Comparison of ENCODE assay signal across 19 mouse cellular contexts in the genomic region with DNA sequence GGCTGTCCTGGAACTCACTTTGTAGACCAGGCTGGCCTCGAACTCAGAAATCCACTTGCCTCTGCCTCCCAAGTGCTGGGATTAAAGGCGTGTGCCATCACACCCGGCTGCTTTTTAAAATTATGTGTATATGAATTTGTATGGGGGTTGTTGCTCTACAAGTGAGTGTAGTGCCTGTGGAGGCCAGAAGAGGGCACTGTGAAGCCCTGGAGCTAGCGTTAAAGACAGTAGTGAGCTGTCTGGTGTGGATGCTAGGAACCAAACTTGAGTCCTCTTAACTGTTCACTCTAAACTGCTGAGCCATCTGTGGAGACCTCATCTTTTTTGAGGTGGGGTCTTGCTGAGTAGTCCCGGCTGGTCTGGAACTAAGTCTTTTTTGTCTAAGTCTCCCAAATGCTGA. TPM values are rescaled to one million over a fixed set of nuclear protein-coding genes. Genes with fewer than 3 reads are reported as not detected.
DNase-seq lines count a peak whose midpoint lies in the region; ATAC-seq and TF ChIP-seq lines count a peak whose summit lies in the region.
"Had no signal": no experiment of that assay in that cellular context is flagged by ENCODE, and none has a peak within 500 bp of the region (broad histone marks: within the 10 kb centered on the region; RNA-seq: fewer than 3 reads in every experiment).

No protein-coding gene starts in this region.

- TF ChIP-seq EP300 in MEL (IDR thresholded peaks at IDR 0.05; ENCODE audit: low read depth in 1 of 2, low read length in 2 of 2): no peak

- no peak overlapping the region for H3K27ac ChIP-seq in kidney, adult 2 months (ENCODE audit: insufficient read depth, low read depth, low read length)
- no peak overlapping the region for H3K27ac ChIP-seq in MEL (ENCODE audit: control insufficient read depth, low read depth, low read length)
- H3K27ac ChIP-seq: embryonic facial prominence, embryonic 12.5 days; hindbrain, embryonic 15.5 days; midbrain, embryonic 15.5 days; neural tube, embryonic 13.5 days had no signal

- H3K4me3 ChIP-seq in kidney, adult 2 months (ENCODE audit: insufficient read depth, low read depth, low read length): no peak overlapping the region
- no peak overlapping the region for H3K4me3 ChIP-seq in MEL (ENCODE audit: control insufficient read depth in 1 of 2, insufficient read depth in 1 of 2, low read depth in 2 of 2, low read length in 2 of 2)
- H3K4me3 ChIP-seq: embryonic facial prominence, embryonic 12.5 days; hindbrain, embryonic 15.5 days; midbrain, embryonic 15.5 days; neural tube, embryonic 13.5 days had no signal

- no peaks in the 10 kb centered on the region for H3K27me3 ChIP-seq in kidney, adult 2 months (replicated peaks; ENCODE audit: control insufficient read depth, insufficient read depth, low read length)
- H3K27me3 ChIP-seq in MEL (ENCODE audit: control insufficient read depth in 1 of 2, insufficient read depth in 2 of 2, low read length in 2 of 2): no peaks in the 10 kb centered on the region
- H3K27me3 ChIP-seq: hindbrain, embryonic 15.5 days; midbrain, embryonic 15.5 days; neural tube, embryonic 13.5 days had no signal

- no peak overlapping the region for H3K9ac ChIP-seq in MEL (ENCODE audit: control insufficient read depth, low read depth, low read length, poor library complexity, severe bottlenecking)
- H3K9ac ChIP-seq: embryonic facial prominence, embryonic 12.5 days; hindbrain, embryonic 15.5 days; midbrain, embryonic 15.5 days; neural tube, embryonic 13.5 days had no signal

- 63% methylated on average over 5 of the region's 5 CpGs for WGBS in kidney, adult 2 months

- 0 out of 2 replicates have a peak, but pooled peaks have one; percentile 29 for TF ChIP-seq CTCF in kidney, adult 2 months (conservative IDR thresholded peaks at IDR 0.05; ENCODE audit: insufficient read depth, insufficient read length, low read depth, low read length)
- peak; percentile 52 to 63 (median 57) for TF ChIP-seq CTCF in MEL (IDR thresholded peaks at IDR 0.05 in 2 of 3, conservative IDR thresholded peaks at IDR 0.05 in 1 of 3; ENCODE audit: control insufficient read depth in 1 of 3, insufficient read depth in 1 of 3, low read depth in 2 of 3, low read length in 3 of 3, poor library complexity in 1 of 3, severe bottlenecking in 1 of 3)

- no peaks in the 10 kb centered on the region for H3K9me3 ChIP-seq in MEL (replicated peaks; ENCODE audit: insufficient read depth, low read length)
- H3K9me3 ChIP-seq: embryonic facial prominence, embryonic 12.5 days; hindbrain, embryonic 15.5 days; midbrain, embryonic 15.5 days; neural tube, embryonic 13.5 days had no signal

- H3K36me3 ChIP-seq in kidney, adult 2 months (ENCODE audit: control insufficient read depth, insufficient read depth, low read length): no peaks in the 10 kb centered on the region
- no peaks in the 10 kb centered on the region; a peak in 1 of 4 replicates for H3K36me3 ChIP-seq in MEL (ENCODE audit: control insufficient read depth in 1 of 2, insufficient read depth in 2 of 2, low read length in 2 of 2)
- H3K36me3 ChIP-seq: embryonic facial prominence, embryonic 12.5 days had no signal

- TF ChIP-seq POLR2A in kidney, adult 2 months (IDR thresholded peaks at IDR 0.05; ENCODE audit: low read depth, low read length): no peak
- no peak for TF ChIP-seq POLR2A in MEL (IDR thresholded peaks at IDR 0.05; ENCODE audit: control insufficient read depth in 1 of 2, insufficient read depth in 1 of 2, low read depth in 1 of 2, low read length in 2 of 2, poor library complexity in 1 of 2)

- 0 out of 2 replicates have a peak, but pooled peaks have one; percentile 48 for ATAC-seq in megakaryocyte progenitor cell, adult 5-6 weeks (replicated peaks; ENCODE audit: poor library complexity)
- ATAC-seq in frontal cortex, adult (ENCODE audit: low TSS enrichment): no peak
- ATAC-seq: forebrain, embryonic 16.5 days; midbrain, embryonic 15.5 days had no signal

- DNase-seq in kidney, adult 2 months: no peak
- DNase-seq in kidney, adult 18-20 months: no peak
- DNase-seq in thymus, postnatal 0 days (ENCODE audit: low spot score): peak; percentile 41
- DNase-seq in thymus, adult 18-20 months: no peak
- DNase-seq in MEL (ENCODE audit: low read depth, low spot score): peak; percentile 53
- DNase-seq in kidney, adult 8-10 months: no peak
- DNase-seq: kidney, postnatal 36 days; lung, postnatal 14 days; right cerebral cortex, adult 18-20 months had no signal

- TF ChIP-seq RAD21 in MEL (IDR thresholded peaks at IDR 0.05; ENCODE audit: low read depth, low read length): no peak; the same call in 1 of the 2 replicates

- H3K4me1 ChIP-seq in kidney, adult 2 months (ENCODE audit: control insufficient read depth, insufficient read depth, low read length): no peaks in the 10 kb centered on the region
- H3K4me1 ChIP-seq in MEL (ENCODE audit: control insufficient read depth in 1 of 2, insufficient read depth in 2 of 2, low read length in 2 of 2): peaks cover 0 to 12% of the 10 kb centered on the region in 2 experiments; a peak in 2 of 4 replicates
- H3K4me1 ChIP-seq: embryonic facial prominence, embryonic 12.5 days; hindbrain, embryonic 15.5 days; midbrain, embryonic 15.5 days; neural tube, embryonic 13.5 days had no signal

- no peaks in the 10 kb centered on the region for H3K79me2 ChIP-seq in MEL (ENCODE audit: control insufficient read depth, insufficient read depth, low read length, poor library complexity)

TF ChIP-seq in MEL, 35 proteins besides CTCF, POLR2A, EP300 and RAD21:
- 0 out of 2 replicates have a peak, but pooled peaks have one; percentile 25 for TF ChIP-seq SMC3 (IDR thresholded peaks at IDR 0.05; ENCODE audit: low read depth, low read length)
- no peak for TF ChIP-seq SIN3A (IDR thresholded peaks at IDR 0.05; ENCODE audit: low read length)

RNA-seq across cellular contexts. Expression of a gene that starts 13.2 kb away (rescaled TPM):
- 549 and 618 TPM in 2 replicates for polyA plus RNA-seq in kidney, adult 2 months (2012; rRNA removed)
- 220 and 236 TPM in 2 replicates for polyA plus RNA-seq in thymus, postnatal 0 days (2015; fragmentation: Nextera tagmentation; extraction: Ambion mirVana)
- 205 and 240 TPM in 2 replicates for total RNA-seq in MEL (2012; rRNA removed)
- polyA plus RNA-seq in MEL (2012; ENCODE audit: insufficient read depth in 1 of 2, insufficient read length in 2 of 2, low read depth in 1 of 2, low replicate concordance in 2 of 2, missing spikeins in 1 of 2): 100 to 1,000 TPM in 1 of 2 experiments, not detected in 1; 223 TPM
- total RNA-seq in megakaryocyte progenitor cell, adult 5-6 weeks (2015): 95.6 and 117 TPM in 2 replicates
- 89.2 and 101 TPM in 2 replicates for total RNA-seq in megakaryocyte progenitor cell, adult 5-6 weeks (2017)

RNA-seq across cellular contexts. Expression of a gene that starts 20.0 kb away (rescaled TPM):
- 1.4 and 1.8 TPM in 2 replicates for polyA plus RNA-seq in kidney, adult 2 months (2012; rRNA removed)
- polyA plus RNA-seq in thymus, postnatal 0 days (2015; fragmentation: Nextera tagmentation; extraction: Ambion mirVana): 1.7 TPM in 2 replicates
- total RNA-seq in MEL (2012; rRNA removed): 0.19 and 0.26 TPM in 2 replicates
- 1 to 10 TPM in 1 of 2 experiments, not detected in 1; 3.5 TPM for polyA plus RNA-seq in MEL (2012; ENCODE audit: insufficient read depth in 1 of 2, insufficient read length in 2 of 2, low read depth in 1 of 2, low replicate concordance in 2 of 2, missing spikeins in 1 of 2)
- total RNA-seq in megakaryocyte progenitor cell, adult 5-6 weeks (2015): 24.4 and 35.2 TPM in 2 replicates
- 18.4 and 28.5 TPM in 2 replicates for total RNA-seq in megakaryocyte progenitor cell, adult 5-6 weeks (2017)

RNA-seq across cellular contexts. Expression of a gene that starts 41.5 kb away (rescaled TPM):
- not detected in 2 replicates for polyA plus RNA-seq in kidney, adult 2 months (2012; rRNA removed)
- polyA plus RNA-seq in thymus, postnatal 0 days (2015; fragmentation: Nextera tagmentation; extraction: Ambion mirVana): not detected in 2 replicates
- not detected in 2 replicates for total RNA-seq in MEL (2012; rRNA removed)
- polyA plus RNA-seq in MEL (2012; ENCODE audit: insufficient read depth in 1 of 2, insufficient read length in 2 of 2, low read depth in 1 of 2, low replicate concordance in 2 of 2, missing spikeins in 1 of 2): under 1 TPM in 1 of 2 experiments, not detected in 1; 0.13 TPM
- not detected in 2 replicates for total RNA-seq in megakaryocyte progenitor cell, adult 5-6 weeks (2015)
- total RNA-seq in megakaryocyte progenitor cell, adult 5-6 weeks (2017): not detected in 2 replicates
- total RNA-seq: left cerebral cortex, adult 18-20 months had no signal
- polyA plus RNA-seq: embryonic facial prominence, embryonic 12.5 days; gonadal fat pad, adult 2 months; heart, embryonic 16.5 days had no signal

Comparison
In these comparisons a context has a peak if more than half of its experiments do, and no peak if none do; other contexts are left out.
1. DNase-seq: peak in thymus, postnatal 0 days (single experiment) and MEL (single experiment); none in kidney, adult 2 months (single experiment), kidney, adult 18-20 months (single experiment), thymus, adult 18-20 months (0 of 2) and kidney, adult 8-10 months (0 of 2).